Mouse (Mus musculus) neural tube, embryonic 13.5 days (tissue): ENCODE results near the gene Gosr1. TPM values are rescaled to one million over a fixed set of nuclear protein-coding genes. Genes with fewer than 3 reads are reported as not detected.

Experiments used
- polyA plus RNA-seq: library from polyadenylated mRNA; unstranded; fragments of >200 nt; fragmentation: Nextera tagmentation; extraction: Ambion mirVana; gene quantifications from 2 replicates; pipeline ENCODE4 v1.2.1, GENCODE M21; 2015

Gene Gosr1
- polyA plus RNA-seq, 1 experiment from 2014 or later = 23.4 TPM

Other genes starting within 250 kb of the Gosr1 start
- gene Abr, start 141.3 kb downstream of the Gosr1 start, polyA plus RNA-seq = 83.7 and 86.8 TPM in 2 replicates
- 0.32 TPM in 1 of 2 replicates, not detected in the other for gene Bhlha9, start 91.1 kb downstream of the Gosr1 start, polyA plus RNA-seq
- 1.4 and 3.3 TPM in 2 replicates for gene Trarg1, start 83.8 kb downstream of the Gosr1 start, polyA plus RNA-seq
- gene Cpd, start 83.4 kb upstream of the Gosr1 start, polyA plus RNA-seq = 5.9 and 7.3 TPM in 2 replicates
- 0.21 TPM in 1 of 2 replicates, not detected in the other for gene Tmigd1, start 138.6 kb upstream of the Gosr1 start, polyA plus RNA-seq
- 146 and 180 TPM in 2 replicates for gene Blmh, start 161.2 kb upstream of the Gosr1 start, polyA plus RNA-seq
- 0.25 and 0.36 TPM in 2 replicates for gene Slc6a4, start 235.0 kb upstream of the Gosr1 start, polyA plus RNA-seq